Mouse (Mus musculus) heart, embryonic 11.5 days (tissue): ENCODE results near the gene Gm14226. TPM values are rescaled to one million over a fixed set of nuclear protein-coding genes. Genes with fewer than 3 reads are reported as not detected.
A peak's percentile ranks its signal among the peaks of the same experiment; 100 is the strongest.
"Not testable (repeated sequence)": the region's sequence is repeated elsewhere in the genome, so short reads cannot be mapped to it uniquely, and the experiment has no call there.

Experiments used
- ATAC-seq: fragments of 200-750 bp; cut with Nextera tagmentation; replicated peaks from 2 replicates; pipeline ENCODE4 v1.8.0; 2017; ENCODE audit warnings: moderate library complexity; ENCODE audit not compliant: insufficient number of reproducible peaks, low FRiP score, low TSS enrichment
- H3K27ac ChIP-seq: fragments of 300-500 bp; sonication (generic); 2 replicates; pipeline ENCODE4 v1.5.1; 2014; ENCODE audit warnings: mild to moderate bottlenecking, low read depth, low read length
- H3K27me3 ChIP-seq: fragments of 300-500 bp; sonication (generic); 2 replicates; pipeline ENCODE4 v1.6.1; 2014; ENCODE audit warnings: mild to moderate bottlenecking, low read length, mixed read lengths; ENCODE audit not compliant: control insufficient read depth, insufficient read depth
- H3K36me3 ChIP-seq: fragments of 300-500 bp; sonication (generic); 2 replicates; pipeline ENCODE4 v1.6.1; 2014; ENCODE audit warnings: mild to moderate bottlenecking, low read length, moderate library complexity, mixed read lengths; ENCODE audit not compliant: control insufficient read depth, insufficient read depth
- H3K4me1 ChIP-seq: fragments of 300-500 bp; sonication (generic); 2 replicates; pipeline ENCODE4 v1.6.1; 2014; ENCODE audit warnings: low read length; ENCODE audit not compliant: control insufficient read depth, insufficient read depth
- H3K4me2 ChIP-seq: fragments of 300-500 bp; sonication (generic); 2 replicates; pipeline ENCODE4 v1.6.1; 2014; ENCODE audit warnings: mild to moderate bottlenecking, moderate library complexity
- H3K4me3 ChIP-seq: fragments of 300-500 bp; sonication (generic); 2 replicates; pipeline ENCODE4 v1.5.1; 2014; ENCODE audit warnings: low read depth, low read length
- H3K9ac ChIP-seq: fragments of 300-500 bp; sonication (generic); 2 replicates; pipeline ENCODE4 v1.6.1; 2014; ENCODE audit warnings: mild to moderate bottlenecking, low read depth, low read length, moderate library complexity
- H3K9me3 ChIP-seq: fragments of 300-500 bp; sonication (generic); replicated peaks from 2 replicates; pipeline ENCODE4 v1.6.1; 2016; ENCODE audit warnings: low read length; ENCODE audit not compliant: control insufficient read depth
- WGBS: fragments of 180-500 bp; shearing (Covaris S2); extraction: QIAGEN DNeasy Blood & Tissue Kit; methylation state at CpG from one replicate; pipeline ENCODE4 v1.1.7; 2014; ENCODE audit not compliant: insufficient replicate concordance; 5-methylcytosine and 5-hydroxymethylcytosine counted together
- polyA plus RNA-seq: library from polyadenylated mRNA; unstranded; fragments of >200 nt; fragmentation: Nextera tagmentation; extraction: Ambion mirVana; gene quantifications from 2 replicates; pipeline ENCODE4 v1.2.1, GENCODE M21; 2014

Gm14226 gene
- polyA plus RNA-seq, 1 experiment from 2014 or later, result 2.2 TPM

GRCm38 (mm10) chr2:155011086-155011656 is 6.9 kb upstream of the Gm14226 start:
- H3K4me2 ChIP-seq, result no peak overlapping the region
- no peaks in the 10 kb centered on the region for H3K9me3 ChIP-seq
- H3K36me3 ChIP-seq, result no peaks in the 10 kb centered on the region
- H3K4me1 ChIP-seq, result no peaks in the 10 kb centered on the region
- ATAC-seq, result no peak
- 32% methylated on average over 3 of the region's 3 CpGs for WGBS
- H3K9ac ChIP-seq, result no peak overlapping the region
- no peak overlapping the region for H3K4me3 ChIP-seq
- H3K27ac ChIP-seq, result no peak overlapping the region
- H3K27me3 ChIP-seq, result 0 out of 2 replicates have a peak, but pooled peaks cover 2% of the 10 kb centered on the region

- no peak overlapping the region for H3K4me3 ChIP-seq
- H3K4me2 ChIP-seq, result no peak overlapping the region
- WGBS, result 74% methylated on average over 6 of the region's 6 CpGs
- no peak for ATAC-seq
- 0 out of 2 replicates have a peak, but pooled peaks cover 2% of the 10 kb centered on the region for H3K27me3 ChIP-seq
- H3K9ac ChIP-seq, result no peak overlapping the region
- H3K27ac ChIP-seq, result no peak overlapping the region
- no peaks in the 10 kb centered on the region for H3K4me1 ChIP-seq
- H3K36me3 ChIP-seq, result no peaks in the 10 kb centered on the region
- H3K9me3 ChIP-seq, result no peaks in the 10 kb centered on the region
Observed at GRCm38 (mm10) chr2:155012991-155013390, 5.1 kb upstream of the Gm14226 start.

- not testable (repeated sequence) for H3K4me2 ChIP-seq, H3K9me3 ChIP-seq, H3K36me3 ChIP-seq, H3K9ac ChIP-seq, ATAC-seq, H3K27ac ChIP-seq, H3K27me3 ChIP-seq, H3K4me3 ChIP-seq, H3K4me1 ChIP-seq
- 16% methylated on average over 6 of the region's 9 CpGs for WGBS
Observed at GRCm38 (mm10) chr2:155016751-155017150, 1.3 kb upstream of the Gm14226 start.

- under 1% methylated on average over 38 of the region's 38 CpGs for WGBS
- Histone ChIP-seq H3K4me3 (peak overlapping the region; percentile 54), H3K36me3 (no peaks in the 10 kb centered on the region), H3K27me3 (0 out of 2 replicates have a peak, but pooled peaks cover 5% of the 10 kb centered on the region), H3K4me2 (peak overlapping the region; percentile 71), H3K9me3 (no peaks in the 10 kb centered on the region), H3K27ac (peak overlapping the region; percentile 2), H3K9ac (peak overlapping the region; percentile 68), H3K4me1 (no peaks in the 10 kb centered on the region)
- ATAC-seq, result peak; percentile 76
Observed at GRCm38 (mm10) chr2:155018762-155019641, 936 bp downstream of the Gm14226 start.

GRCm38 (mm10) chr2:155019673-155020072 is 1.6 kb downstream of the Gm14226 start:
- peak; percentile 61 for ATAC-seq
- peak overlapping the region; percentile 54 for H3K4me3 ChIP-seq
- peak overlapping the region; percentile 2 for H3K27ac ChIP-seq
- no peaks in the 10 kb centered on the region for H3K4me1 ChIP-seq
- H3K27me3 ChIP-seq, result 0 out of 2 replicates have a peak, but pooled peaks cover 3% of the 10 kb centered on the region
- H3K9me3 ChIP-seq, result no peaks in the 10 kb centered on the region
- H3K4me2 ChIP-seq, result peak overlapping the region; percentile 71
- H3K9ac ChIP-seq, result peak overlapping the region; percentile 68
- H3K36me3 ChIP-seq, result no peaks in the 10 kb centered on the region
- WGBS, result under 1% methylated on average over 22 of the region's 22 CpGs

GRCm38 (mm10) chr2:155020247-155020826 is 2.3 kb downstream of the Gm14226 start:
- H3K27ac ChIP-seq, H3K4me1 ChIP-seq, H3K36me3 ChIP-seq, H3K4me3 ChIP-seq, H3K27me3 ChIP-seq, ATAC-seq, H3K9ac ChIP-seq, H3K9me3 ChIP-seq: not testable (repeated sequence)
- peak overlapping the region; percentile 71; the same call in 1 of the 2 replicates for H3K4me2 ChIP-seq
- WGBS, result 27% methylated on average over 20 of the region's 20 CpGs

GRCm38 (mm10) chr2:155030831-155031230 is 12.8 kb downstream of the Gm14226 start:
- Histone ChIP-seq H3K27ac (no peak overlapping the region), H3K27me3 (no peaks in the 10 kb centered on the region), H3K4me1 (no peaks in the 10 kb centered on the region), H3K4me3 (no peak overlapping the region), H3K9ac (no peak overlapping the region), H3K36me3 (no peaks in the 10 kb centered on the region), H3K9me3 (no peaks in the 10 kb centered on the region), H3K4me2 (no peak overlapping the region)
- whole genome bisulfite sequencing, result 73% methylated on average over 7 of the region's 7 CpGs
- ATAC-seq, result no peak

- Histone ChIP-seq H3K9ac (no peak overlapping the region), H3K27ac (no peak overlapping the region), H3K36me3 (no peaks in the 10 kb centered on the region), H3K27me3 (no peaks in the 10 kb centered on the region), H3K4me2 (no peak overlapping the region), H3K9me3 (no peaks in the 10 kb centered on the region), H3K4me3 (no peak overlapping the region), H3K4me1 (no peaks in the 10 kb centered on the region)
- 36% methylated on average over 19 of the region's 19 CpGs for WGBS
- ATAC-seq, result no peak
Observed at GRCm38 (mm10) chr2:155032938-155033710, 15.1 kb downstream of the Gm14226 start.
